Mouse (Mus musculus): ENCODE results near the gene Akna.

The Akna gene

GRCm38 (mm10) chr4:63403040-63403959, at the start of gene Akna:
TSS of gene Akna (minus strand) at chr4:63403354.
- DNase-seq (ENCODE audit: extremely low spot score, low read depth, low spot score), result no peak

GRCm38 (mm10) chr4:63452555-63452954, 49.4 kb upstream of the Akna start:
- no peak for DNase-seq (ENCODE audit: extremely low spot score, low read depth, low spot score)

DNA sequence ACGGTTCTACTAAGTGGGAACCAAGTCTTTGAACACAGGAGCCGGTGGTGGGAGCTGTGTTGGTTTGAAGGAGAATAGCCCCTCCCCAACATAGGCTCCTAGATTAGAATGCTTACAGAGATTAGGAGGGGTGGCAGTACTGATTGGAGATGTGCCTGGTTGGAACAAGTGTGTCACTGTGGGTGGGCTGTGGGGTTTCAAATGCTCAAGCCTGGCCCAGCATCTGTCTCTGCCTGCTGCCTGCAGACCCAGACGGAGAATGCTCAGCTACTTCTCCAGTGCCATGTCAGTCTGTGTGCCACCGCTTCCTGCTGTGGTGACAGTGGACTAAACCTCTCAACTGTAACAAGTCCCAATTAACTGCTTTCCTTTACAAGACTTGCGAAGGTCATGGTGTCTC, 47.4 kb upstream of the Akna start:
- no peak for DNase-seq (ENCODE audit: extremely low spot score, low read depth, low spot score)

DNA sequence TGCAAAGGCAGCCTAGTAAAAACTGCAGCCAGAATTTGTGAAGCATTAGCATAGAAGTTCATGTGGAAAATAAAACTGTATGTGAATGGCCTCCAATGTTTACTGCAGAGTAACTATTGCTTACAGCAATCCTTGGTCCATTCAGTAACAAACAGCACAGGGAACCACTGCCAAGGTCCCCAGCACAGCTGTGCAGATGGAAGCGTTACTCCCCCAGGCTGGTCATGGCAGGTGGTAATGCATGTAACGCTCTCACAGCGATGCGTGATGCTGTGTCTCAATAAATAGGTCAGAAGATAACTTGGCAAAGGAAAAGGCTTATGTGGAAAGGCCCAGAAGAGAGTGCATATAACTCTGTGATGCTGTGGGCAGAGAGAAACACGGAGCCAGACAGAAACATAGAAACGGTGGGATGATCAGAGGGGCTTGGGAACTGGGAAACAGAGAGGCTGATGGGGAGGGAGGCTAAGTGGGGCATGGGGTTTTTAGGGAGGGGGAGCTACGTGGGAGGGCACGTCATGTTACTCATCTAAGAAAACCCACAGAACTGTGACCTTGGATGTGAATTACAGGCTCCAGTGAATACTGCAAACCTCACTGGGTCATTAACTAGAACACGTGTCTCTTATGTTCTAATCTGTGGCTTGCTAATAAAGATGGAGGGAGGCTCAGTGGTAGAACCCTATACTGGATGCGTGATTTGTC, 41.4 kb upstream of the Akna start:
- DNase-seq (ENCODE audit: extremely low spot score, low read depth, low spot score), result no peak

- no peak for DNase-seq (ENCODE audit: extremely low spot score, low read depth, low spot score)
Measured at GRCm38 (mm10) chr4:63443101-63443500, 39.9 kb upstream of the Akna start.

- DNase-seq (ENCODE audit: extremely low spot score, low read depth, low spot score), result no peak
Measured at GRCm38 (mm10) chr4:63441616-63442015, 38.5 kb upstream of the Akna start.

GRCm38 (mm10) chr4:63440262-63440661, 37.1 kb upstream of the Akna start:
- no peak for DNase-seq (ENCODE audit: extremely low spot score, low read depth, low spot score)

GRCm38 (mm10) chr4:63437968-63438367, 34.8 kb upstream of the Akna start:
- no peak for DNase-seq (ENCODE audit: extremely low spot score, low read depth, low spot score)

- DNase-seq (ENCODE audit: extremely low spot score, low read depth, low spot score), result peak; percentile 35
Measured at GRCm38 (mm10) chr4:63437119-63437815, 34.1 kb upstream of the Akna start.

- no peak for DNase-seq (ENCODE audit: extremely low spot score, low read depth, low spot score)
Measured at GRCm38 (mm10) chr4:63435402-63435801, 32.2 kb upstream of the Akna start.

- DNase-seq (ENCODE audit: extremely low spot score, low read depth, low spot score), result no peak
Measured at GRCm38 (mm10) chr4:63431098-63431497, 27.9 kb upstream of the Akna start.

GRCm38 (mm10) chr4:63430357-63430756, 27.2 kb upstream of the Akna start:
- no peak for DNase-seq (ENCODE audit: extremely low spot score, low read depth, low spot score)

GRCm38 (mm10) chr4:63426308-63426707, 23.2 kb upstream of the Akna start:
- DNase-seq (ENCODE audit: extremely low spot score, low read depth, low spot score), result no peak

- no peak for DNase-seq (ENCODE audit: extremely low spot score, low read depth, low spot score)
Measured at GRCm38 (mm10) chr4:63423811-63424210, 20.7 kb upstream of the Akna start.

- no peak for DNase-seq (ENCODE audit: extremely low spot score, low read depth, low spot score)
Measured at GRCm38 (mm10) chr4:63423231-63423630, 20.1 kb upstream of the Akna start.

GRCm38 (mm10) chr4:63420143-63420920, 17.2 kb upstream of the Akna start:
- DNase-seq (ENCODE audit: extremely low spot score, low read depth, low spot score), result no peak

DNA sequence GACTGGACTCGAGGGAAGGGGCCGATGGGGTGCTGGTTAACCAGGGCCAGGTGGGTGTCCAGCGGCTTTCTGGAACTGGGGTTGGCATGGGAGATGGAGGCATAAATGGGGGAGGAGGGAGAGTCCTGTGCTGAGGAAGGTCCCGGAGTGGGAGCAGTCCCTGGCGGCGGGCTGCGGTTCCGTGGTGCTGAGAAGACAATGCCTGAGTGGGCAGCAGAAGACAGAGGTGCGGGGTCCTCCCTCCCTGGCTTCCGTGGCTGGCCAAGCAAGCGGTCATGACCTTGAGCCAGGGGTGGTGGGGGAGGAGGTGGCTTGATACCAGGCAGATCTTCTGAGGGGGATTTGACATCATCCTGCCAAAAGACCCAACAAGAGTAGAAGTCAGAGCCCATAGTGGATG, 15.1 kb upstream of the Akna start:
- DNase-seq (ENCODE audit: extremely low spot score, low read depth, low spot score), result no peak

DNA sequence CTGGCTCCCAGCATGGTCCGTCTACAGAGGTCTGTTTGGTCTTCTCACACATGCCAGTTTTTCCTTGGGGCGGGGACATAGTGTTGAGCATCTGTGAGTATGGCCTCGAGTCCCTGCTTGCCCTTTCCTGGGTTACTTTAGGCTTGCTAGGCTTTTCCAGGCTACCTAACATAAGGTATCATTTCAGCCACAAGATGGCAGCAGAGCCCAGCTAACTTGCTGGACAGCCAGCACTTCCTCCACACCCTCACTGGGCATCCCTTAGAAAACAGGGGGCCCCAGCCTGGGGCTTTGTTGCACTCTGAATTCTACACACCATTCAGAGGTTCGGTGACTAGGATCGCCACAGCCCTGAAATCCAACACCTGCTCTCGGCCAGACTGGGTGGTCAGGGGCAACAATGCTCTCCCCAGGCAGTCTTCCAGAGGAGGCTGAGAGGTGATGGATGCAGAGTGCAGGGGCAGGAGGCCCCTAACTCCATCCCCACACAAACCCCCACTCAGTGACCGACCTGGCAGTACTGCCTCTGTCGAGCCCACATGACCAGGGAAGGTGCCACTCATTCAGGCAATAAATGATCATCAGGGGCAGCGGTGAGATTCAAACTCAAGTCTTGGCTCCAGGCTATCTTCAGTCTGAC, 14.3 kb upstream of the Akna start:
- DNase-seq (ENCODE audit: extremely low spot score, low read depth, low spot score), result peak; percentile 77

DNA sequence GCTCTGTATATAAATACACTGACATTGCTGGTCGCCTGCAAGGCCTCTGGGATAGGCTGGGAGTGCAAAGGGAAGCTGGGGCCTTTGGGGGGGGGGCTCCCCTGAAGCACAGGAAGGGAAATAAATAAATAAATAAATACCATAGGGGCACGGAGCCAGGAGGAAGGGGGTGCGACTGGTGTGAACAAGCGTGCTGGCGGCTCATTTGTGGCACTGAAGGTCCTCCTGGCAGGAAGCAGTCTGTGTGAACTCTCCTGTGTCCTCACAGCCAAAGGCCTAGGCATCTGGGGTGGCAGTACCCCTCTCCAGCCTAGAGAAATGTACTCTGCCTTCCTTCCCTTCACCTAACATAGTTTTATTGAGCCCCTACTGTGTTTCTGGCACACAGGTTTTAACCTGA, 11.8 kb upstream of the Akna start:
- no peak for DNase-seq (ENCODE audit: extremely low spot score, low read depth, low spot score)

DNA sequence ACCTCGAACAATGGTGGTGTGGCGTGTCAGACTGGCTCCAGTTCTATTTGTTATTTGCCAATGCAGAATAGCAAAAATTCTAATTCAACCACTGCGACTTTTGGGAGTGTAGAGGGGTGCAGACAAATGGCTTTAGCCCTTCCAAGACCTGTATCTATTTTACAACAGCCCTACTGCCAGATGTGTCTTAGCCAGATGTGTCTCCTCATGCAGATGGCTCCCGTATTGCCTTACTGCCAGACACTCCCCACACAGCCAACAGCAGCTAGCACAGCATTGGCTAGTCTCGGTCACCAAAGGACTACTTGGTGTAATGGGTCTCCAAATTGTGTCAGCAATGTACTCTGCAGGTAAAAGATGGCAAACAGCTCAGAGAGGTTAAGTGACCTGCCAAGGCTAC, 8.1 kb upstream of the Akna start:
- DNase-seq (ENCODE audit: extremely low spot score, low read depth, low spot score), result no peak
